Mouse (Mus musculus) testis, adult 2 months (tissue): ENCODE data around the gene Fam173b.

Experiments used
- CTCF ChIP-seq: fragments of 200-500 bp; IDR thresholded peaks from 2 replicates; pipeline ENCODE4 v1.5.1; 2012; ENCODE audit warnings: low read depth, mild to moderate bottlenecking, inconsistent platforms, low read length, moderate library complexity; ENCODE audit not compliant: control insufficient read depth, insufficient read depth, insufficient replicate concordance
- POLR2A ChIP-seq: fragments of 200-500 bp; IDR thresholded peaks from 2 replicates; pipeline ENCODE4 v1.6.1; 2012; ENCODE audit warnings: low read depth, mild to moderate bottlenecking, inconsistent platforms, low read length, moderate library complexity; ENCODE audit not compliant: control insufficient read depth

DNA sequence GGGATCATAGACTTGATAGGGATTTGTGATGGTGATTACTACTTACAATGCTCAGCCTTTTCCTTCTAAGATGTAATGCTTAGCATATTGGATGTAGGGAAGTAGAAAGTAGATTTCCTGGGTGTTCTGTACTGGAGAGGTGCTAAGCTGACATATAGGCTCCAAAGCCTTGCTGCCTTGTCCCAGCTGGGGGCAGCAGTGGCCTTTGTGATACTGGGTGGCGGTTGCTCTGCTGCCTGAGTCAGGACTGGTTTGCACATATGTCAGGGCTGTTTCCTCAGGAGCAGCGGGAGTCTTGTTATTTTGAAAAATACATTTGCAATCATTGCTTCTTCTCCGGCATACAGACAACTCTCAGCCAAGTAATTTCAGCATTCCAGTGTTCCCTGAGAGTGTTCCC, 9.4 kb downstream of the Fam173b start:
- peak; percentile 21; the same call in 1 of the 2 replicates for TF ChIP-seq CTCF
- TF ChIP-seq POLR2A = no peak
